Mouse (Mus musculus) embryonic fibroblast, embryonic 13.5 days (primary cell): ENCODE results near the gene Btbd11.

ENCODE experiments used
- CTCF ChIP-seq: IDR thresholded peaks from 2 replicates; pipeline ENCODE4 v1.5.1; 2011; ENCODE audit warnings: mild to moderate bottlenecking, control low read depth, low read length, moderate library complexity, borderline replicate concordance; ENCODE audit not compliant: insufficient read depth
- POLR2A ChIP-seq: IDR thresholded peaks from 2 replicates; pipeline ENCODE4 v1.6.1; 2011; ENCODE audit warnings: low read depth, mild to moderate bottlenecking, control low read depth, low read length, moderate library complexity

DNA sequence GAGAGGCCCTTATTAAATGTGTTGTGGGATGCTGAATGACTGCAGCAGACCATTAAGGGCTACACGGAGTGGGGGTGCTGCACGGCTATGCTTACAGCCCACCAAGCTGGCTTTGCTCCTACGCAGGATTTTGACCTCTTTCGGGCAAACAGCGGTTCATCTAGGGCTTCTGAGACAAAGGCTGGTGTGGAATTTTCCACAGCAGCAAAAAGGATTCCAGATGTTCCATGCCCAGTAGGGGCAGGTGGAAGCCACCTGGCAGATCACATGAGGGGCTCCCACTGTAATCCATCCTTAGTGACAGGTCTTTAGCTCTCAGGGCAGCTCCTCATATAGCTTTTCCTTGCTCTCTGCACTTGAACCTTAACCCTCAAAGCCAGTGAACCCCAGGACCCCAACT lies 111.3 kb downstream of the Btbd11 start:
- no peak for TF ChIP-seq CTCF
- no peak for TF ChIP-seq POLR2A
